Mouse (Mus musculus): ENCODE measurements around the gene Appbp2. TPM values are rescaled to one million over a fixed set of nuclear protein-coding genes. Genes with fewer than 3 reads are reported as not detected.
A peak's percentile ranks its signal among the peaks of the same experiment; 100 is the strongest.

Appbp2 gene
- polyA plus RNA-seq, 1 experiment from 2014 or later = 17.5 TPM

GRCm38 (mm10) chr11:85157301-85157700, 77.6 kb downstream of the Appbp2 start:
- WGBS = 68% methylated on average over 2 of the region's 2 CpGs
- H3K4me1 ChIP-seq (replicated peaks; ENCODE audit: control insufficient read depth, insufficient read depth, low read length) = no peaks in the 10 kb centered on the region
- no peak for TF ChIP-seq CTCF (IDR thresholded peaks at IDR 0.05; ENCODE audit: low read depth)
- ATAC-seq = no peak
- H3K36me3 ChIP-seq (ENCODE audit: control insufficient read depth, insufficient read depth) = no peaks in the 10 kb centered on the region
- H3K9me3 ChIP-seq (ENCODE audit: control insufficient read depth) = no peaks in the 10 kb centered on the region
- no peak overlapping the region for H3K27ac ChIP-seq (ENCODE audit: low read depth, low read length)
- no peak overlapping the region for H3K9ac ChIP-seq (ENCODE audit: low read depth, low read length)
- no peak overlapping the region for H3K4me3 ChIP-seq (ENCODE audit: low read depth, low read length)
- no peak overlapping the region for H3K4me2 ChIP-seq (replicated peaks; ENCODE audit: low read depth)
- no peaks in the 10 kb centered on the region for H3K27me3 ChIP-seq (replicated peaks; ENCODE audit: control insufficient read depth, insufficient read depth, low read length)

GRCm38 (mm10) chr11:85152256-85152930, 82.5 kb downstream of the Appbp2 start:
- Histone ChIP-seq H3K4me1 (replicated peaks; ENCODE audit: control insufficient read depth, insufficient read depth, low read length) (no peaks in the 10 kb centered on the region), H3K9ac (ENCODE audit: low read depth, low read length) (no peak overlapping the region), H3K36me3 (ENCODE audit: control insufficient read depth, insufficient read depth) (no peaks in the 10 kb centered on the region), H3K27me3 (replicated peaks; ENCODE audit: control insufficient read depth, insufficient read depth, low read length) (no peaks in the 10 kb centered on the region), H3K4me3 (ENCODE audit: low read depth, low read length) (no peak overlapping the region), H3K4me2 (replicated peaks; ENCODE audit: low read depth) (no peak overlapping the region), H3K27ac (ENCODE audit: low read depth, low read length) (no peak overlapping the region), H3K9me3 (ENCODE audit: control insufficient read depth) (no peaks in the 10 kb centered on the region)
- no peak for ATAC-seq
- no peak for TF ChIP-seq CTCF (IDR thresholded peaks at IDR 0.05; ENCODE audit: low read depth)
- 81% methylated on average over 2 of the region's 2 CpGs for WGBS

- WGBS = under 1% methylated on average over 78 of the region's 94 CpGs
- peak; percentile 29 for TF ChIP-seq CTCF (IDR thresholded peaks at IDR 0.05; ENCODE audit: low read depth)
- H3K27me3 ChIP-seq (replicated peaks; ENCODE audit: control insufficient read depth, insufficient read depth, low read length) = no peaks in the 10 kb centered on the region
Measured at GRCm38 (mm10) chr11:85139581-85140540, 95.1 kb downstream of the Appbp2 start, which contains the start of gene Usp32. Gene Usp32 (minus strand): TSS chr11:85140161.

GRCm38 (mm10) chr11:85138776-85139474, 96.0 kb downstream of the Appbp2 start:
- H3K9me3 ChIP-seq (ENCODE audit: control insufficient read depth) = no peaks in the 10 kb centered on the region
- no peak for ATAC-seq
- TF ChIP-seq CTCF (IDR thresholded peaks at IDR 0.05; ENCODE audit: low read depth) = no peak
- H3K27me3 ChIP-seq (replicated peaks; ENCODE audit: control insufficient read depth, insufficient read depth, low read length) = no peaks in the 10 kb centered on the region
- no peaks in the 10 kb centered on the region for H3K36me3 ChIP-seq (ENCODE audit: control insufficient read depth, insufficient read depth)
- H3K9ac ChIP-seq (ENCODE audit: low read depth, low read length) = peak overlapping the region; percentile 78
- 2% methylated on average over 17 of the region's 17 CpGs for WGBS
- peak overlapping the region; percentile 77 for H3K27ac ChIP-seq (ENCODE audit: low read depth, low read length)
- no peaks in the 10 kb centered on the region for H3K4me1 ChIP-seq (replicated peaks; ENCODE audit: control insufficient read depth, insufficient read depth, low read length)
- H3K4me3 ChIP-seq (ENCODE audit: low read depth, low read length) = peak overlapping the region; percentile 90
- H3K4me2 ChIP-seq (replicated peaks; ENCODE audit: low read depth) = peak overlapping the region; percentile 65

More at GRCm38 (mm10) chr11:85139581-85140540, 95.1 kb downstream of the Appbp2 start, which contains the start of gene Usp32:
- peak within 1 kb of the TSS; percentile 78 for H3K9ac ChIP-seq (ENCODE audit: low read depth, low read length)
- peak within 1 kb of the TSS; percentile 68 for H3K4me2 ChIP-seq (replicated peaks; ENCODE audit: low read depth)
- peak; percentile 99 for ATAC-seq
- no peaks in the 10 kb centered on the region for H3K36me3 ChIP-seq (ENCODE audit: control insufficient read depth, insufficient read depth)
- no peaks in the 10 kb centered on the region for H3K4me1 ChIP-seq (replicated peaks; ENCODE audit: control insufficient read depth, insufficient read depth, low read length)
- peak within 1 kb of the TSS; percentile 81 for H3K27ac ChIP-seq (ENCODE audit: low read depth, low read length)
- peak within 1 kb of the TSS; percentile 90 for H3K4me3 ChIP-seq (ENCODE audit: low read depth, low read length)
- H3K9me3 ChIP-seq (ENCODE audit: control insufficient read depth) = no peaks in the 10 kb centered on the region

Other genes with a start within 250 kb of the Appbp2 start
- 3.5 and 3.7 TPM in 2 replicates for gene Usp32, start 95.0 kb downstream of the Appbp2 start, polyA plus RNA-seq (2015; fragmentation: Nextera tagmentation; extraction: Ambion mirVana)
- gene 1700125H20Rik, start 64.7 kb downstream of the Appbp2 start, polyA plus RNA-seq (2015; fragmentation: Nextera tagmentation; extraction: Ambion mirVana) = 0.23 and 0.24 TPM in 2 replicates
- gene Ppm1d, start 76.1 kb upstream of the Appbp2 start, polyA plus RNA-seq (2015; fragmentation: Nextera tagmentation; extraction: Ambion mirVana) = 6.0 and 6.4 TPM in 2 replicates
- 17.2 and 17.5 TPM in 2 replicates for gene Bcas3, start 118.0 kb upstream of the Appbp2 start, polyA plus RNA-seq (2015; fragmentation: Nextera tagmentation; extraction: Ambion mirVana)

Data from intestine, postnatal 0 days (tissue).